Mouse (Mus musculus) myocyte (in vitro differentiated cells): ENCODE results near the gene Gstp3.

ENCODE experiments used
- E2F4 ChIP-seq: IDR thresholded peaks from one replicate; pipeline ENCODE4 v1.6.1; 2011; ENCODE audit warnings: mild to moderate bottlenecking, control low read depth, moderate library complexity; ENCODE audit not compliant: insufficient read depth
- MAX ChIP-seq: IDR thresholded peaks from one replicate; pipeline ENCODE4 v1.6.1; 2011; ENCODE audit warnings: low read depth, mild to moderate bottlenecking, control low read depth
- MYOD1 ChIP-seq, 3 experiments: IDR thresholded peaks; one replicate each; pipeline ENCODE4 v1.6.1; 2011; ENCODE audit warnings: control low read depth in 2 of 3, low read depth in 2 of 3, mild to moderate bottlenecking in 2 of 3, moderate library complexity in 1 of 3; ENCODE audit not compliant: insufficient read length in 2 of 3, control insufficient read depth in 1 of 3
- MYOG ChIP-seq, 3 experiments: IDR thresholded peaks; one replicate each; pipeline ENCODE4 v1.6.1; 2011; ENCODE audit warnings: control low read depth in 2 of 3, low read depth in 2 of 3, mild to moderate bottlenecking in 2 of 3; ENCODE audit not compliant: insufficient read length in 2 of 3, control insufficient read depth in 1 of 3, insufficient read depth in 1 of 3
- POLR2A ChIP-seq: IDR thresholded peaks from one replicate; pipeline ENCODE4 v1.6.1; 2011; ENCODE audit warnings: low read depth, mild to moderate bottlenecking, control low read depth, moderate library complexity; ENCODE audit not compliant: insufficient read length
- POLR2AphosphoS2 ChIP-seq: IDR thresholded peaks from one replicate; pipeline ENCODE4 v1.6.1; 2011; ENCODE audit warnings: low read depth, control low read depth; ENCODE audit not compliant: insufficient read length
- REST ChIP-seq: IDR thresholded peaks from one replicate; pipeline ENCODE4 v1.6.1; 2011; ENCODE audit warnings: mild to moderate bottlenecking, control low read depth, moderate library complexity; ENCODE audit not compliant: insufficient read depth, insufficient read length
- TCF3 ChIP-seq: IDR thresholded peaks from one replicate; pipeline ENCODE4 v1.6.1; 2011; ENCODE audit warnings: low read depth, control low read depth; ENCODE audit not compliant: insufficient read length
- USF1 ChIP-seq: IDR thresholded peaks from one replicate; pipeline ENCODE4 v1.6.1; 2011; ENCODE audit warnings: low read depth, mild to moderate bottlenecking, control low read depth, moderate library complexity

- TF ChIP-seq E2F4 = no peak
- no peak for TF ChIP-seq MAX
- no peak for TF ChIP-seq POLR2AphosphoS2
- no peak for TF ChIP-seq POLR2A
- no peak for TF ChIP-seq REST
- TF ChIP-seq MYOG (IDR thresholded peaks at IDR 0.05; ENCODE audit: control insufficient read depth in 1 of 3, insufficient read depth in 1 of 3, insufficient read length in 2 of 3, low read depth in 2 of 3) = no peak
- TF ChIP-seq MYOD1 (IDR thresholded peaks at IDR 0.05; ENCODE audit: control insufficient read depth in 1 of 3, insufficient read length in 2 of 3, low read depth in 2 of 3) = peak in 1 of 3 experiments; percentile 21
- TF ChIP-seq USF1 = no peak
- TF ChIP-seq TCF3 = no peak
These were observed 2.6 kb downstream of the Gstp3 start for GRCm38 (mm10) chr19:4056727-4057126.
